Mouse (Mus musculus): Measurements from ENCODE around the gene Fabp1.

GRCm38 (mm10) chr6:71153486-71153885 lies 46.1 kb upstream of the Fabp1 start:
- TF ChIP-seq POLR2A (IDR thresholded peaks at IDR 0.05; ENCODE audit: extremely low read depth, insufficient read depth, low read length) (no peak), CTCF (IDR thresholded peaks at IDR 0.05; ENCODE audit: extremely low read depth, insufficient read depth, low read length) (no peak)

All from cortical plate, adult 2 months (tissue).